Mouse (Mus musculus) granulocyte monocyte progenitor cell, adult 5-6 weeks (primary cell): ENCODE results near the gene Slc38a3. TPM values are rescaled to one million over a fixed set of nuclear protein-coding genes. Genes with fewer than 3 reads are reported as not detected.
A peak's percentile ranks its signal among the peaks of the same experiment; 100 is the strongest.

Experiments used
- ATAC-seq: replicated peaks from 2 replicates; pipeline ENCODE4 v1.8.0; 2016; ENCODE audit warnings: mild to moderate bottlenecking, moderate TSS enrichment, inconsistent platforms; ENCODE audit not compliant: poor library complexity, severe bottlenecking
- total RNA-seq, 2 experiments: library from RNA; stranded (forward) in 1 of 2; stranded (reverse) in 1 of 2; fragments of 200-712, 200-1000 nt in 1 of 2; fragments of >200 nt in 1 of 2; fragmentation: Nextera tagmentation in 1 of 2; gene quantifications; 2 replicates each; pipeline ENCODE4 v1.2.3; 2014 to 2017

Gene Slc38a3
- total RNA-seq, 2 experiments from 2014 or later = not detected

- no peak for ATAC-seq
Measured at GRCm38 (mm10) chr9:107670259-107670658, 929 bp upstream of the Slc38a3 start.

- ATAC-seq = no peak
Measured at GRCm38 (mm10) chr9:107668916-107669315, 414 bp downstream of the Slc38a3 start.

DNA sequence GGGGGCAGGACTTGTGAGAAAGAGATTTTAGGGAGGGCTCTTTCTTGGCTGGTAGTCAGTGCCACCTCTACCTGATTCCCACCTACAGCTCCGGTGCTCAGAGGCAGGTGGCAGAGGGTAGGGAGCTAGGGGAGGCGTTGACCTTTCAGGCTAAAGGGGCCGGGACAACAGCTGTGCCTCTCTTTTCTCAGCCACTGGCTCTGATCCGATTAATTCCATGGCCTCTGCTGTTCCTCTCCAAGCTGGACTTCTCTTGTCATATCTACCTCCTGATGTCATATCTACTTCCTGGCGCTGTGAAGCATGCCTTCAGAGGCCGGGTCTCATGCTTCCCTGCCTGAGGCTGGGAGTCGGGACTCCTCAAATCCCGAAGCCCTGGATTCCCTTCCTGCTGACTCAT is 1.3 kb downstream of the Slc38a3 start:
- ATAC-seq = no peak

GRCm38 (mm10) chr9:107667219-107667618 is 2.1 kb downstream of the Slc38a3 start:
- ATAC-seq = peak; percentile 55

DNA sequence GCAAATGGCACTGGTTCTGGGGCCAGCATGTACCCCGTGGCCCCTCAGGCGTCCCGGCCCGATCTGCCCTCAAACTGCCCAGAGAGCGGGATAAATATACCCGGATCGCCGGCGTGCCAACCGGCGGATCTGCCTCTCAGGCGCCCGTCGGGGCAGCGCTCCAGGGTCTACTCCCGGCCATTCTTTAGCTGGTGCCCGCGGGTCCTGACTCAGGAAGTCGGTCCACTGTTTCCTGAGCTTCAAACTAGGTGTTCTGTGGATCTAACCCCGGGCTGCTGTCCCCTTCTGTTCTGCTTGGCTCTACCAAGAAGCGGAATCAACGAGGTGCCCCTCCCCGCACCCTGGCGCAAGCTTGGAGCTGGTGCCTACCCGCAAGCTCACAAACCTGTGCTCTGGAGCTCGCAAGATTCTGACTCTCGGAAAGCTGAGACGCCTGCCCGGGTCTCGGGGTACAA is 2.6 kb downstream of the Slc38a3 start:
- peak; percentile 18; the same call in 1 of the 2 replicates for ATAC-seq

DNA sequence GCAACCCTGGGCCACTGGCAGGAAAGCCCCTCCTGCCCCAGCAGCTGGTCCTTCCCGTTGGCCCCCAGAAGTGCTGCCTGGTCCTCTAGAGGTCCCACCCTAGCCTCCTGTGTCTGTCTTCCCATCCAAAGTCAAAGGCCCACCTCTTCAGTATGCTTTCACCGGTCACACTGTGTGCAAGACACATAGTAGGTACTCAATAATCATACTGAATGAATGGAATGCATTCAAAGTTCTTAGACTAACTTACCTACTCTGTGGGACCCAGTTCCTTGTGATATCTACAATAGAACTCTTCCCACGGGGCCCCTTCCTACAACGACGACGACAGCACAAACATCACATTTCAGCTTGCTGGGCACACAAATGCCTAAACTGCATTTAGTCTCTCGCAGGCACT is 4.0 kb downstream of the Slc38a3 start:
- ATAC-seq = no peak

DNA sequence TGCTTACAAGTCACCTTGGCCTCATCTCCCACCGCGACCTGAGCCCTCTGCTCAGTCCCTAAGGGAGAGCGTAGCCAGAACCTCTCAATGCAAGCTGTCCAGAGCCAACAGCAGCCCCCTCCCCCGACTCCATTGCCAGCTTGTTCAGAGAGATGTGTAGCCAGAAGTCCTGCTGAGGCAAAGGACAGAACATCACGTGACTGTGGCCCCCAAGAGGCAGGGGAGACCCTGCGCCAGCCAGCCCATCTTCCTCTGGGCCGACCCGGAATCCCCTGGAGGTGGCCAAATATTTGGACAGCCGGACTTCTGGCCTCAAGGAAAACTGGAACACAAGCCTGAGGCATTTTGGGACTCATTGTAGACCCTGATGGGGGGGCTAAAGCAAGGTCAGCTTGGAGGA is 5.8 kb downstream of the Slc38a3 start:
- no peak for ATAC-seq

DNA sequence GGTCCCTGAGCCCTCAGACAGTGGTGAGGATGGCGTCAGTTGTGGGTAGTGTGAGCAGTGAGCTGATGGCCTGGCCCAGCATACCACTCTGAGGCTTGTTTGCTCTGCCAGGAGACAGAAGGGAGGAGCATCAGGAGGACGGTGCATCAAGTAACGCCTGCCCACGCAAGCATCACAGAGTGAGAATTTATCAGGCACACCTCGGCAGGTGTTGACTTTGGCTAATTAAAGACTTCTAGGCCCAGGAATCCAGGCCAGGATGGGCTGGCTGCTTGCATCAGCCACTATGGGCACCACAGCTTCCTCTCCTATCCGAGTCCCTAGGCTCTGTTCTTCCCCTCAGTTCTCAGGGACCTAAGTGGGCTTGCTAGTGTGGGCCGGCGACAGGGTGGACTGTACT is 7.0 kb downstream of the Slc38a3 start:
- no peak for ATAC-seq

- no peak for ATAC-seq
Measured at GRCm38 (mm10) chr9:107660777-107661176, 8.6 kb downstream of the Slc38a3 start.

DNA sequence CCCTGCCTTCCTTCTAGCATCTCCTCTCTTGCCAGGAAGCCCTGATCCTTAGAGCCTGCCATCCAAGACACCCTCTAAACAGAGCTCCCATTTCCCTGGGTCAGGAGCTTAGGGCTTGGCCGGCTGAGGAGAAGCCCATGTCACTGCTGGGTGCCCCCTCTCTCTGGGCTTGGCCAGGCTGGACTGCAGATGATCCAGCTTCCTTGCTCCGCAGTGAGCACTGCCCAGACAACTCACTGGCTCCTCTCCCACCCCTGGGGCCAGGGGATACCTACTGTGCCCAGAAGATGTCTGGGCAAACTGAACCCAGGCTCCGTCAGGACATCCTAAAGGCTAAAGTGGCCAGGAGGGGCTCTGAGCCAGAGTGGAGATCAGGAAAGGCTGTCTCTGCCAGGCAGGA is 9.4 kb downstream of the Slc38a3 start:
- ATAC-seq = no peak

- ATAC-seq = no peak
Measured at GRCm38 (mm10) chr9:107659551-107659950, 9.8 kb downstream of the Slc38a3 start.

GRCm38 (mm10) chr9:107658096-107658495 is 11.2 kb downstream of the Slc38a3 start:
- ATAC-seq = no peak

GRCm38 (mm10) chr9:107657144-107657543 is 12.2 kb downstream of the Slc38a3 start:
- ATAC-seq = no peak

- no peak for ATAC-seq
Measured at GRCm38 (mm10) chr9:107654585-107654984, 14.7 kb downstream of the Slc38a3 start.

- no peak for ATAC-seq
Measured at GRCm38 (mm10) chr9:107653474-107653873, 15.9 kb downstream of the Slc38a3 start.

- ATAC-seq = no peak
Measured at GRCm38 (mm10) chr9:107650708-107651481, 18.4 kb downstream of the Slc38a3 start.

DNA sequence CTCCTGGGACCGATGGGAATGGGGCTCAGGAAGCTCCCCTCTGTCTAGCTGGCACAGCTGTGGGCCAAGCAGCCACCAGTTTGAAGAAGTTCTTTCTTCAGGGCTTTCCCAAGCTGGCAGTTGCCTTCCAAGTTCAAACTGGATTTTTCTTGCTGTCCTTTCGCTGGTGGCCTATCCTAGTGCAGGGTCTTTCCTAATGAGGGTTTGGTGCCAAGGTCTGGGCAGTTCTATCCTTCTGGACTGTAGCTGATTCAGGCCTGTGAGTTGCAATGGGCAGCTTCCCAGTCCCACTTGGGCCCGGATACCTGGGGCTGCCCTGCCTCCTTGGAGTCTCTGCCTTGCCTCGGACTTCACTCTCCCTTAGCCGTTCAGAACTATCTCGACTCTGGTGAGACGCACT is 19.1 kb downstream of the Slc38a3 start:
- no peak for ATAC-seq

- ATAC-seq = no peak
Measured at GRCm38 (mm10) chr9:107648767-107649166, 20.6 kb downstream of the Slc38a3 start.

DNA sequence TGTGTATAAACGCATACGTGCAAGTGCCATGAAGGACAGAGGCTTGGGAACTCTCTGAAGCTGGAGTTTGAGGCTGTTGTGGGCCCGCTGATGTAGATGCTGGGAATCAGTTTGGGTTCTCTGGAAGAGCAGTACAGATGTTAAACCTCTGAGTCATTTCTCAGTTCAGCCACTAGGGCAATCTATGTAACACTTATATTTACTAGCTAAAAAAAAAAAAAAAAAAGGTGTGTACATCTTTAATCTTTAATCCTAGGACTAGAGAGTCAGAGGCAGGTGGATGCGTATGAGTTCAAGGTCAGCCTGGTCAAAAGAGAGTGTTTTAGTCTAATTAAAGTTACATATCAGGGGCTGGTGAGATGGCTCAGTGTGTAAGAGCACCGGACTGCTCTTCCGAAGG is 22.4 kb downstream of the Slc38a3 start:
- no peak for ATAC-seq

DNA sequence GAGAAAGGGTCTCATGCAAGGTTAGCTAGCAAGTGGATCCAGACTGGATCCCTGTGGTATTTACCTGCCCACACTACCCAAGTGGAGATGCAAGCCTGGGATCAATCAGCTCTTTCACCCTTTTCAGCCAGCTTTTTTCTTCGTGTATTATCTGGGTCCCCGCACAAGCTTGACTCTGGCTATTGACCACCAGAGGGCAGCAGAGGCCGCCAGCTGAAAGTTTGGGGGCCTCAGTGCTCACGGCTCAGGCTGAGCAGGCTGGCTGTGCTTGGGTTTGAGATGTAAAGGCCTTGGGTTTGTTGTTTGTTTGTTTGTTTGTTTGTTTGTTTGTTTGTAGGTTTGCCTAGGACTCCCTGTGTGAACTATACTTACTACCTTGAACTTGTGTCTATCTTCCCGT is 23.8 kb downstream of the Slc38a3 start:
- peak; percentile 64 for ATAC-seq

DNA sequence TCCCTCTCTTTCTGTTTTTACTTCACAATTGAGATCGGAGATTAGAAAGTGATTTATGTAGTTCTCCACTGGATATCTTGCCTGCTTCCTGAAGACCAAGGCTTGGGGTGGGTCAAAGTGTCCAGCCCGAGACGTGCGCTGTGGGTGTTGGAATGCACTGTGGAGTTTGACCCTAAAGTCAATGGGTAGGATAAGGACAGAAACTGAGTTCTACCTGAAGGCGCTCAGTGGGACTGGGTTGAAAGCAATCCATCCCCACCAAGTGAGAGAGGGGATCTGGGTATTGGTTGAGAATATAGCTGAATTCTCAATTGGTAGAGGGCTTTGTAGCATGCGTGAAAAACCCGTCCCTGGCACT is 24.2 kb downstream of the Slc38a3 start:
- no peak for ATAC-seq

- ATAC-seq = peak; percentile 65
Measured at GRCm38 (mm10) chr9:107644495-107645152, 24.7 kb downstream of the Slc38a3 start.
